Mouse (Mus musculus) hindbrain, embryonic 11.5 days (tissue): ENCODE data around the gene Dhcr24. TPM values are rescaled to one million over a fixed set of nuclear protein-coding genes. Genes with fewer than 3 reads are reported as not detected.
A peak's percentile ranks its signal among the peaks of the same experiment; 100 is the strongest.

Source experiments
- ATAC-seq: fragments of 200-750 bp; cut with Nextera tagmentation; 2 replicates; pipeline ENCODE4 v1.8.0; 2017; ENCODE audit warnings: mild to moderate bottlenecking, moderate TSS enrichment, moderate library complexity; ENCODE audit not compliant: low FRiP score
- DNase-seq: peaks from one replicate; pipeline ENCODE4 v3.0.0-alpha.2; 2015; ENCODE audit warnings: low spot score
- H3K27ac ChIP-seq: fragments of 300-500 bp; sonication (generic); 2 replicates; pipeline ENCODE4 v1.5.1; 2014; ENCODE audit warnings: mild to moderate bottlenecking, low read depth, low read length
- H3K27me3 ChIP-seq: fragments of 300-500 bp; sonication (generic); 2 replicates; pipeline ENCODE4 v1.6.1; 2014; ENCODE audit warnings: mild to moderate bottlenecking, low read length, moderate library complexity, mixed read lengths; ENCODE audit not compliant: control insufficient read depth, insufficient read depth
- H3K36me3 ChIP-seq: fragments of 300-500 bp; sonication (generic); 2 replicates; pipeline ENCODE4 v1.6.1; 2014; ENCODE audit warnings: mild to moderate bottlenecking, low read length, moderate library complexity, mixed read lengths; ENCODE audit not compliant: control insufficient read depth, insufficient read depth
- H3K4me1 ChIP-seq: fragments of 300-500 bp; sonication (generic); replicated peaks from 2 replicates; pipeline ENCODE4 v1.6.1; 2014; ENCODE audit warnings: low read length, mixed read lengths; ENCODE audit not compliant: control insufficient read depth, insufficient read depth
- H3K4me2 ChIP-seq: fragments of 300-500 bp; sonication (generic); replicated peaks from 2 replicates; pipeline ENCODE4 v1.6.1; 2014; ENCODE audit warnings: mild to moderate bottlenecking, low read depth, low read length
- H3K4me3 ChIP-seq: fragments of 300-500 bp; sonication (generic); 2 replicates; pipeline ENCODE4 v1.5.1; 2014; ENCODE audit warnings: low read depth, low read length
- H3K9ac ChIP-seq: fragments of 300-500 bp; sonication (generic); 2 replicates; pipeline ENCODE4 v1.6.1; 2014; ENCODE audit warnings: low read depth, low read length
- H3K9me3 ChIP-seq: fragments of 300-500 bp; sonication (generic); 2 replicates; pipeline ENCODE4 v1.6.1; 2016; ENCODE audit warnings: low read length; ENCODE audit not compliant: control insufficient read depth
- WGBS: fragments of 180-500 bp; shearing (Covaris S2); extraction: QIAGEN DNeasy Blood & Tissue Kit; methylation state at CpG from one replicate; pipeline ENCODE4 v1.1.7; 2014; 5-methylcytosine and 5-hydroxymethylcytosine counted together
- polyA plus RNA-seq: library from polyadenylated mRNA; unstranded; fragments of >200 nt; fragmentation: Nextera tagmentation; extraction: Ambion mirVana; gene quantifications from 2 replicates; pipeline ENCODE4 v1.2.1, GENCODE M21; 2014

The Dhcr24 gene
- polyA plus RNA-seq, 1 experiment from 2014 or later = 34.9 TPM

- Histone ChIP-seq H3K9ac (no peak overlapping the region), H3K4me2 (no peak overlapping the region), H3K27ac (no peak overlapping the region), H3K4me3 (no peak overlapping the region), H3K9me3 (no peaks in the 10 kb centered on the region), H3K36me3 (no peaks in the 10 kb centered on the region), H3K4me1 (peaks cover 2% of the 10 kb centered on the region; the same call in 1 of the 2 replicates), H3K27me3 (no peaks in the 10 kb centered on the region)
- 80% methylated on average over 5 of the region's 5 CpGs for WGBS
- DNase-seq (no peak), ATAC-seq (no peak)
These were observed 3.6 kb upstream of the Dhcr24 start for GRCm38 (mm10) chr4:106557262-106557661.

DNA sequence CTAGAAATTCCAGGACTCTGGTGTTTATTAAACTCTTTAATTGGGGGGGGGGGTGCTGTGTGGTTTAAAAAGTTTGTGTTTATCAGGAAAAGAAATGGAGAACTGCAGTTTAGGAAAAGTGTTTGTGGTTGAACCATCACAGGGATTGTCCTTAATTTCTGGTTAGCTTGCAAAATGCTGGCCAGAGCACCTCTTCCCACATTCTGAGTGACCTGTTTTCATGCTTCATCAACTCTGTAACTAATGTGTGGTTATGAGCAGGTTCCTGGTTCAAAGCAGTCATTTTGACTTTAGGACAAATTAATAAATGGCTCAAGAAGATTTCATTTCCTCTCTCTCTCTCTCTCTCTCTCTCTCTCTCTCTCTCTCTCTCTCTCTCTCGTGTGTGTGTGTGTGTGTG is 2.9 kb upstream of the Dhcr24 start:
- no peak overlapping the region for H3K4me3 ChIP-seq
- no peaks in the 10 kb centered on the region for H3K27me3 ChIP-seq
- H3K36me3 ChIP-seq = no peaks in the 10 kb centered on the region
- H3K4me2 ChIP-seq = no peak overlapping the region
- ATAC-seq = no peak
- H3K27ac ChIP-seq = no peak overlapping the region
- H3K9ac ChIP-seq = no peak overlapping the region
- H3K9me3 ChIP-seq = no peaks in the 10 kb centered on the region
- DNase-seq = no peak
- WGBS = no CpG with 5 or more reads among the region's 1 CpGs
- peaks cover 7% of the 10 kb centered on the region for H3K4me1 ChIP-seq

DNA sequence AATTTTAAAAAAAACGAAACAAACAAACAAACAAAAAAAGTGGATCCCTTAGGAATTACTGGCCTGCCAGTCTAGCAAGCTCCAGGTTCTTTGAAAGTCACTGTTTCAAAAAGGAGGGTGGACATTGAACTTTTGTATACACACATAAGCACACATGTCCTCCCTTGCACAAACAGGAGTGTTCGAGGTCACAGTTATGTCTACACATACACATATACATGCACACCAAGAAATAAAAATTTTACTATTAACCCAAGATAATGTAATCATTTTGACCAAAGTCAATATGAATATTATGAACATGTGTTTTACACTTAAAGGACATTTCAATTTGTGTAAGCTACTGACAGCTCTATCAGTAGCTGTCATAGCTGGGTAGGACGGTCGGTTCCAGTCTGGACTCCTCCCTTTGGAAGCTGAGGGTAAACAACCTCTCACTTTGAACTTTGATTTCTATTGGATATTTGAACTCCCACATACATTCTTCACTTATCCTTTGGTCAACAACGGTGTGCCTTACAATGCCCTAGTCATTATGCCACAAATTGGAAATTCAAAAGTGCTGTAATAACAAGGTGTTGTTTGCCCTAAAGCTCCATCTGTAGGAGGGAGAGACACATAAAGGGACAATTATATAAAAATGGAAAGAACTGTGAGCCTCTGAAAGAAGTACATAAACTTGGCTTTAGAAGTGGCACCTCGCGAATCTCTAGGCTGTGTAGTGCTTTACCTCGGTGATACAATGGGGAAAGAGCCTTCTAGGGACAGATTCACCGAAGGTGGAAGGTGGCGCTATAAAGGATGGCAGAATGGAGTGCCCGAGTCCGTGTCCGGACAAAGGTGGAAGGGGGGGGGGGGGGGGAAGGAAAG is 1.3 kb upstream of the Dhcr24 start:
- DNase-seq (no peak), ATAC-seq (no peak)
- Histone ChIP-seq H3K4me2 (peak overlapping the region; percentile 94), H3K4me3 (peak overlapping the region; percentile 94), H3K27ac (peak overlapping the region; percentile 81; the same call in 1 of the 2 replicates), H3K4me1 (peaks cover 13% of the 10 kb centered on the region), H3K9me3 (no peaks in the 10 kb centered on the region), H3K9ac (peak overlapping the region; percentile 38), H3K27me3 (no peaks in the 10 kb centered on the region), H3K36me3 (0 out of 2 replicates have a peak, but pooled peaks cover 3% of the 10 kb centered on the region)
- WGBS = 30% methylated on average over 13 of the region's 13 CpGs

GRCm38 (mm10) chr4:106560213-106560845 is 509 bp upstream of the Dhcr24 start:
- Histone ChIP-seq H3K27me3 (no peaks in the 10 kb centered on the region), H3K9me3 (no peaks in the 10 kb centered on the region), H3K4me1 (peaks cover 13% of the 10 kb centered on the region), H3K36me3 (0 out of 2 replicates have a peak, but pooled peaks cover 3% of the 10 kb centered on the region), H3K27ac (peak overlapping the region; percentile 81), H3K4me3 (peak overlapping the region; percentile 94), H3K4me2 (peak overlapping the region; percentile 94), H3K9ac (peak overlapping the region; percentile 38)
- ATAC-seq (peak; percentile 82), DNase-seq (no peak)
- 2% methylated on average over 17 of the region's 20 CpGs for WGBS

DNA sequence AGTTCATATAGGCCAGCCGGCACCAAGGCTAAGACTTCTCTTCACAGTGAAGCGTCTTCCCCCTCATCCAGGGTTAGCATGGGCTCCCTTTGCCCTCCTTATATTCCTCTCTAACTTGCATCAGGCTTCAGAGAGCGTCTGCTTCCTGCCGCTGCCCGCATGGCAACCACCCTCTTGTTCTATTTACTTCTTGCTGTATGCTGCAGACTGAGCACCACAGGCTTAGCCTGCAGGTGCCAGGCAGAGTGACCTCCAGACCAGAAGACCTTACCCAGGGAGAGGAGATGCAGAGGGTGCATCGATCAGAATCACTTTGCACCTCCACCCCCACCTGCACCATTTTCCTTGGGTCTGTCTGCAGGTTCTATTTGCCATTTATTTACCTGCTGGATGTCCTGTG is 1.2 kb downstream of the Dhcr24 start:
- WGBS = 15% methylated on average over 6 of the region's 6 CpGs
- ATAC-seq = no peak
- H3K27ac ChIP-seq = no peak overlapping the region

GRCm38 (mm10) chr4:106562837-106563790 is 2.3 kb downstream of the Dhcr24 start:
- 56% methylated on average over 9 of the region's 9 CpGs for WGBS
- H3K4me3 ChIP-seq = peak overlapping the region; percentile 94
- ATAC-seq (no peak), DNase-seq (peak; percentile 27)
- no peak overlapping the region for H3K27ac ChIP-seq
- peaks cover 14% of the 10 kb centered on the region for H3K36me3 ChIP-seq
- no peaks in the 10 kb centered on the region for H3K27me3 ChIP-seq
- no peaks in the 10 kb centered on the region for H3K9me3 ChIP-seq
- H3K4me2 ChIP-seq = peak overlapping the region; percentile 94
- peak overlapping the region; percentile 89 for H3K9ac ChIP-seq
- H3K4me1 ChIP-seq = peaks cover 13% of the 10 kb centered on the region

More for the DNA sequence above, 1.2 kb downstream of the Dhcr24 start:
- Histone ChIP-seq H3K4me2 (peak overlapping the region; percentile 94), H3K9me3 (no peaks in the 10 kb centered on the region), H3K4me1 (peaks cover 13% of the 10 kb centered on the region), H3K9ac (peak overlapping the region; percentile 89), H3K27me3 (no peaks in the 10 kb centered on the region), H3K4me3 (peak overlapping the region; percentile 94), H3K36me3 (peaks cover 7% of the 10 kb centered on the region; the same call in 1 of the 2 replicates)
- DNase-seq = no peak

GRCm38 (mm10) chr4:106564161-106564560 is 3.3 kb downstream of the Dhcr24 start:
- 90% methylated on average over 11 of the region's 11 CpGs for WGBS
- H3K9ac ChIP-seq = no peak overlapping the region

GRCm38 (mm10) chr4:106569680-106570079 is 8.8 kb downstream of the Dhcr24 start:
- Histone ChIP-seq H3K4me2 (no peak overlapping the region), H3K27ac (no peak overlapping the region), H3K4me3 (no peak overlapping the region), H3K9ac (no peak overlapping the region), H3K4me1 (no peaks in the 10 kb centered on the region), H3K36me3 (peaks cover 19% of the 10 kb centered on the region), H3K27me3 (no peaks in the 10 kb centered on the region), H3K9me3 (no peaks in the 10 kb centered on the region)
- ATAC-seq (no peak), DNase-seq (no peak)
- 89% methylated on average over 4 of the region's 4 CpGs for WGBS

More at GRCm38 (mm10) chr4:106564161-106564560, 3.3 kb downstream of the Dhcr24 start:
- Histone ChIP-seq H3K4me2 (no peak overlapping the region), H3K36me3 (peaks cover 14% of the 10 kb centered on the region), H3K9me3 (no peaks in the 10 kb centered on the region), H3K27ac (no peak overlapping the region), H3K4me1 (peaks cover 13% of the 10 kb centered on the region), H3K27me3 (no peaks in the 10 kb centered on the region), H3K4me3 (no peak overlapping the region)
- ATAC-seq (no peak), DNase-seq (no peak)
